Mouse (Mus musculus): ENCODE data around the gene Clpb. TPM values are rescaled to one million over a fixed set of nuclear protein-coding genes. Genes with fewer than 3 reads are reported as not detected.

The Clpb gene
- total RNA-seq, 2 experiments from 2014 or later, result 73.1 to 94.5 TPM

GRCm38 (mm10) chr7:101726980-101727379 lies 63.5 kb downstream of the Clpb start:
- no peak for DNase-seq

- DNase-seq, result peak; percentile 15 to 22
These were observed 68.7 kb downstream of the Clpb start for GRCm38 (mm10) chr7:101732096-101732495.

- no peak for DNase-seq
These were observed 69.6 kb downstream of the Clpb start for GRCm38 (mm10) chr7:101733042-101733441.

- DNase-seq, result no peak
These were observed 71.9 kb downstream of the Clpb start for GRCm38 (mm10) chr7:101735297-101735696.

- peak; percentile 15 to 19 for DNase-seq
These were observed 74.3 kb downstream of the Clpb start for GRCm38 (mm10) chr7:101737735-101738134.

GRCm38 (mm10) chr7:101739602-101740001 lies 76.2 kb downstream of the Clpb start:
- DNase-seq, result peak; percentile 55 to 67

- no peak for DNase-seq
These were observed 80.1 kb downstream of the Clpb start for GRCm38 (mm10) chr7:101743487-101743886.

- DNase-seq, result no peak
These were observed 83.3 kb downstream of the Clpb start for GRCm38 (mm10) chr7:101746559-101747334.

GRCm38 (mm10) chr7:101750268-101750667 lies 86.8 kb downstream of the Clpb start:
- no peak for DNase-seq

- DNase-seq, result no peak
These were observed 88.9 kb downstream of the Clpb start for GRCm38 (mm10) chr7:101752346-101752745.

- no peak for DNase-seq
These were observed 90.1 kb downstream of the Clpb start for GRCm38 (mm10) chr7:101753492-101753891.

- DNase-seq, result peak; percentile 25 to 38
These were observed 91.0 kb downstream of the Clpb start for GRCm38 (mm10) chr7:101754416-101754815.

GRCm38 (mm10) chr7:101755301-101755700 lies 91.9 kb downstream of the Clpb start:
- DNase-seq, result peak; percentile 57 to 62

- DNase-seq, result peak; percentile 28 to 32
These were observed 98.7 kb downstream of the Clpb start for GRCm38 (mm10) chr7:101761899-101762780.

- DNase-seq, result no peak
These were observed 104.0 kb downstream of the Clpb start for GRCm38 (mm10) chr7:101767335-101767907.

- no peak for DNase-seq
These were observed 106.6 kb downstream of the Clpb start for GRCm38 (mm10) chr7:101770051-101770450.

- DNase-seq, result no peak
These were observed 108.2 kb downstream of the Clpb start for GRCm38 (mm10) chr7:101771604-101772003.

- DNase-seq, result peak in 1 of 2 experiments; percentile 18
These were observed 109.3 kb downstream of the Clpb start for GRCm38 (mm10) chr7:101772687-101773086.

GRCm38 (mm10) chr7:101777053-101777452 lies 113.6 kb downstream of the Clpb start:
- DNase-seq, result no peak

- peak; percentile 42 to 48 for DNase-seq
These were observed 154.5 kb downstream of the Clpb start, which contains the start of gene Phox2a for GRCm38 (mm10) chr7:101817861-101818401. TSS of gene Phox2a (plus strand) at chr7:101818313.

GRCm38 (mm10) chr7:101820295-101821030 lies 157.0 kb downstream of the Clpb start:
- DNase-seq, result peak in 1 of 2 experiments; percentile 29

Data from adrenal gland, postnatal 36 days (tissue).